Mouse (Mus musculus) thymus, adult 2 months (tissue): ENCODE data around the gene Mgst2.

Experiments
- CTCF ChIP-seq: fragments of 200-500 bp; IDR thresholded peaks from 2 replicates; pipeline ENCODE4 v1.5.1; 2012; ENCODE audit warnings: mild to moderate bottlenecking, control low read depth, low read length, moderate library complexity, borderline replicate concordance; ENCODE audit not compliant: control insufficient read depth, poor library complexity, insufficient read depth; ENCODE audit errors: extremely low read depth
- POLR2A ChIP-seq: fragments of 200-500 bp; IDR thresholded peaks from 2 replicates; pipeline ENCODE4 v1.6.1; 2012; ENCODE audit warnings: mild to moderate bottlenecking, low read length, control low read depth, moderate library complexity; ENCODE audit not compliant: control insufficient read depth, poor library complexity, insufficient read depth; ENCODE audit errors: extremely low read depth

DNA sequence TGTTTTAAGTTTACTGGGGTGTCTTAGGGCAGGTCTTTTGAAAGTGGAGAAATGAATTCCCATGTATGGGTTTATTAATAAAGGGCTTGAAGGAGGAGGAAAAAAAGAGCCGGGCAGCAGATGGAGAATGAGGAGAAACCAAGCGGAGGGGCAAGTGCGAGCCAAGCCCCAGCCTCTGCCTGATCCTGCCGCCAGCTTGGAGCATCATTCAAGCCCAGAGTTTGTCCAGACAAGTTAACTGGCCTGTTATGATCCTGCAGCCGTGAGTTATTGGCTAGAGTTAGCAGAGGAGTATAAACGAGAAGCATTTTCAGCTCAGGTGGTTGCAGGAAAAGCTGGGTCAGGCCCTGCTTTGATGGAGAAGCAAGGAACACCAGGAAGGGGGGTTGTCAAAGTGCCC, 26.2 kb downstream of the Mgst2 start:
- TF ChIP-seq POLR2A, result no peak
- no peak for TF ChIP-seq CTCF
